Mouse (Mus musculus) liver, embryonic 14.5 days (tissue): ENCODE results near the gene Igfbpl1. TPM values are rescaled to one million over a fixed set of nuclear protein-coding genes. Genes with fewer than 3 reads are reported as not detected.

Experiments used
- ATAC-seq: fragments of 200-750 bp; cut with Nextera tagmentation; 2 replicates; pipeline ENCODE4 v1.8.0; 2017; ENCODE audit warnings: moderate number of reproducible peaks, mild to moderate bottlenecking, moderate library complexity; ENCODE audit not compliant: insufficient read depth
- DNase-seq, 3 experiments: peaks; one replicate each; pipeline ENCODE4 v3.0.0-alpha.2; 2012 to 2013; ENCODE audit warnings: low read depth in 3 of 3, low spot score in 3 of 3
- H3K27ac ChIP-seq: fragments of 300-500 bp; sonication (generic); 2 replicates; pipeline ENCODE4 v1.5.1; 2014; ENCODE audit warnings: moderate library complexity, mild to moderate bottlenecking, control low read depth, inconsistent platforms
- H3K27me3 ChIP-seq: fragments of 300-500 bp; sonication (generic); 2 replicates; pipeline ENCODE4 v1.6.1; 2014; ENCODE audit warnings: mild to moderate bottlenecking, low read length, moderate library complexity; ENCODE audit not compliant: control insufficient read depth, insufficient read depth
- H3K36me3 ChIP-seq: fragments of 300-500 bp; sonication (generic); replicated peaks from 2 replicates; pipeline ENCODE4 v1.6.1; 2014; ENCODE audit warnings: low read depth; ENCODE audit not compliant: control insufficient read depth, insufficient read depth
- H3K4me1 ChIP-seq, 2 experiments: fragments of 200-500 bp in 1 of 2; fragments of 300-500 bp in 1 of 2; sonication (generic) in 1 of 2; replicated peaks; 2 replicates each; pipeline ENCODE4 v1.6.1; 2012 to 2014; ENCODE audit warnings: antibody characterized with exemption in 1 of 2, inconsistent platforms in 1 of 2, low read length in 1 of 2; ENCODE audit not compliant: control insufficient read depth in 2 of 2, insufficient read depth in 2 of 2
- H3K4me2 ChIP-seq: fragments of 300-500 bp; sonication (generic); 2 replicates; pipeline ENCODE4 v1.6.1; 2014; ENCODE audit warnings: low read depth, mild to moderate bottlenecking, control low read depth, moderate library complexity
- H3K4me3 ChIP-seq, 2 experiments: fragments of 200-500 bp in 1 of 2; fragments of 300-500 bp in 1 of 2; sonication (generic) in 1 of 2; 2 replicates each; pipeline ENCODE4 v1.5.1; 2012 to 2014; ENCODE audit warnings: low read depth in 2 of 2, low read length in 2 of 2, mild to moderate bottlenecking in 2 of 2, control low read depth in 1 of 2, inconsistent platforms in 1 of 2, moderate library complexity in 1 of 2; ENCODE audit not compliant: insufficient read depth in 1 of 2
- H3K9ac ChIP-seq: fragments of 300-500 bp; sonication (generic); replicated peaks from 2 replicates; pipeline ENCODE4 v1.6.1; 2014; ENCODE audit warnings: mild to moderate bottlenecking, control low read depth, moderate library complexity
- H3K9me3 ChIP-seq: fragments of 300-500 bp; sonication (generic); 2 replicates; pipeline ENCODE4 v1.6.1; 2016; ENCODE audit warnings: low read length, mixed read lengths; ENCODE audit not compliant: control insufficient read depth
- CTCF ChIP-seq: IDR thresholded peaks from 2 replicates; pipeline ENCODE4 v1.5.1; 2016; ENCODE audit warnings: antibody characterized with exemption, low read depth, control low read depth
- EP300 ChIP-seq: IDR thresholded peaks from 2 replicates; pipeline ENCODE4 v1.6.1; 2016; ENCODE audit warnings: antibody characterized with exemption, low read depth
- WGBS: fragments of 180-500 bp; shearing (Covaris S2); extraction: QIAGEN DNeasy Blood & Tissue Kit; methylation state at CpG from one replicate; pipeline ENCODE4 v1.1.7; 2014; ENCODE audit not compliant: insufficient replicate concordance; 5-methylcytosine and 5-hydroxymethylcytosine counted together
- polyA plus RNA-seq, 2 experiments: library from polyadenylated mRNA; depleted of rRNA in 1 of 2; stranded (reverse) in 1 of 2; unstranded in 1 of 2; fragments of >200 nt; fragmentation: Nextera tagmentation in 1 of 2; extraction: Ambion mirVana in 1 of 2; gene quantifications; 2 replicates each; pipeline versions ENCODE4 v1.2.1 to v1.2.3; 2012 to 2014

Igfbpl1 gene
- polyA plus RNA-seq, 2 experiments, result 0.03 TPM; not detected in 1

DNA sequence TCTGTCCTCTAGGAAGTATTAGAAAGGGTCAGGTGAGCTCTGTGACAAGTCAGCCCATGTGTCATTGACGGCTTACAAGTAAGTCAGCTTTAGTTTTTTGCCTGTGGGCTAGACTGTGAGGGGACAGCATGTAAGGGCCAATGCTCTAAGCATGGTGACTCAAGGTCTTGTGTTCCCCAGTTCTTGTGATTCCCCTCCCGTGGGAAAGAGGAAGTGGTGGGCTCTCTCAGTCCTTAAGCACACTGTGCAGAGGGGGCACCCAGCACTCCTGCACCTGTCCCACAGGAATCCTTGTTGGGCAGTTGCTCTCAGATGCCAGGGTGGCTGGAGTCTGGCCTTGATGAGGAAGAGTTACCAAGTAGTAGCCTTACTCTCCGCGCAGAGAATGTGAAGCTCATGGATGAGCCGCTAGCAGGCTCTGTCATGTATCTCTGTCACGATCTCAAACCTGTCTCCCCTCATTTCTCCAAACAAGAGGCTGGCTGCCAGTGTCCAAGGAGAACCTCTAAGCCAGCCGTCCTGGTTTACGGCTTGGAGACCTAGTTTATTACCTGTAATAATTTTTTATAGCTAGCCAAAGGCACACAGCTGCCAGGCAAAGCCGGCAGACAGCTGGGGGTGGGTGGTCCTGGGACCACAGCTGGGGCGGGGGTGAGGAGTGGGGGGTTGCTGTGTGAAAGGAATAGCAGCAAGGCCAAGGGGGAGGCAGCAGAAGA, 21.5 kb upstream of the Igfbpl1 start, which contains the start of gene Stra6l:
Stra6l (plus strand) TSS at position 556 of the 716 bp plus-strand sequence.
- H3K4me1 ChIP-seq, result no peaks in the 10 kb centered on the region; a peak in 1 of 4 replicates
- DNase-seq (no peak), ATAC-seq (no peak)
- H3K36me3 ChIP-seq, result no peaks in the 10 kb centered on the region
- peak within 1 kb of the TSS; percentile 35 to 42 for H3K4me3 ChIP-seq
- no peak within 1 kb of the TSS for H3K9ac ChIP-seq
- no peak within 1 kb of the TSS for H3K27ac ChIP-seq
- no peaks in the 10 kb centered on the region for H3K9me3 ChIP-seq
- peak within 1 kb of the TSS; percentile 23 for H3K4me2 ChIP-seq
- 23% methylated on average over 10 of the region's 10 CpGs for WGBS
- TF ChIP-seq CTCF (no peak), EP300 (no peak)
- H3K27me3 ChIP-seq, result no peaks in the 10 kb centered on the region; the same call in 1 of the 2 replicates

GRCm38 (mm10) chr4:45846263-45846662, 19.5 kb upstream of the Igfbpl1 start:
- no peak for DNase-seq
- no peak for ATAC-seq
- H3K9ac ChIP-seq, result no peak overlapping the region
- WGBS, result 57% methylated on average over 2 of the region's 2 CpGs
- H3K4me1 ChIP-seq, result no peaks in the 10 kb centered on the region
- H3K4me3 ChIP-seq, result no peak overlapping the region
- no peak overlapping the region for H3K4me2 ChIP-seq
- TF ChIP-seq CTCF, result no peak
- TF ChIP-seq EP300, result no peak
- no peak overlapping the region for H3K27ac ChIP-seq
- no peaks in the 10 kb centered on the region; the same call in 1 of the 2 replicates for H3K27me3 ChIP-seq
- no peaks in the 10 kb centered on the region for H3K9me3 ChIP-seq
- H3K36me3 ChIP-seq, result no peaks in the 10 kb centered on the region

GRCm38 (mm10) chr4:45844355-45844754, 17.6 kb upstream of the Igfbpl1 start:
- H3K9ac ChIP-seq, result no peak overlapping the region
- H3K4me2 ChIP-seq, result no peak overlapping the region
- WGBS, result 38% methylated on average over 14 of the region's 14 CpGs
- no peak for ATAC-seq
- TF ChIP-seq EP300, result no peak
- peak; percentile 74 for TF ChIP-seq CTCF
- no peak for DNase-seq
- no peaks in the 10 kb centered on the region for H3K27me3 ChIP-seq
- no peak overlapping the region for H3K4me3 ChIP-seq
- no peaks in the 10 kb centered on the region for H3K4me1 ChIP-seq
- H3K27ac ChIP-seq, result no peak overlapping the region
- no peaks in the 10 kb centered on the region for H3K36me3 ChIP-seq
- H3K9me3 ChIP-seq, result no peaks in the 10 kb centered on the region

GRCm38 (mm10) chr4:45833461-45833860, 6.7 kb upstream of the Igfbpl1 start:
- no peak overlapping the region for H3K4me2 ChIP-seq
- no peak for ATAC-seq
- no peaks in the 10 kb centered on the region for H3K9me3 ChIP-seq
- 25% methylated on average over 5 of the region's 5 CpGs for WGBS
- H3K4me3 ChIP-seq, result no peak overlapping the region
- H3K4me1 ChIP-seq, result no peaks in the 10 kb centered on the region
- no peak overlapping the region for H3K27ac ChIP-seq
- TF ChIP-seq EP300 (no peak), CTCF (no peak)
- no peak overlapping the region for H3K9ac ChIP-seq
- H3K27me3 ChIP-seq, result peaks cover 1% of the 10 kb centered on the region; the same call in 1 of the 2 replicates
- H3K36me3 ChIP-seq, result no peaks in the 10 kb centered on the region
- no peak for DNase-seq

GRCm38 (mm10) chr4:45831996-45832395, 5.3 kb upstream of the Igfbpl1 start:
- 67% methylated on average over 7 of the region's 7 CpGs for WGBS
- no peaks in the 10 kb centered on the region for H3K36me3 ChIP-seq
- no peaks in the 10 kb centered on the region for H3K9me3 ChIP-seq
- no peak for TF ChIP-seq EP300
- no peak for TF ChIP-seq CTCF
- ATAC-seq, result no peak
- no peak overlapping the region for H3K4me2 ChIP-seq
- no peak overlapping the region for H3K27ac ChIP-seq
- DNase-seq, result no peak
- H3K9ac ChIP-seq, result no peak overlapping the region
- H3K27me3 ChIP-seq, result peaks cover 14% of the 10 kb centered on the region
- H3K4me1 ChIP-seq, result no peaks in the 10 kb centered on the region
- H3K4me3 ChIP-seq, result no peak overlapping the region
